Mouse (Mus musculus) CH12.LX (cell line): Measurements from ENCODE around the gene Lingo3. TPM values are rescaled to one million over a fixed set of nuclear protein-coding genes. Genes with fewer than 3 reads are reported as not detected.

ENCODE experiments used
- DNase-seq: peaks from one replicate; pipeline ENCODE4 v3.0.0-alpha.2; 2013; ENCODE audit errors: extremely low read depth
- H3K27ac ChIP-seq: 2 replicates; pipeline ENCODE4 v1.5.1; 2012; ENCODE audit warnings: low read depth, mild to moderate bottlenecking, control low read depth, moderate library complexity; ENCODE audit not compliant: insufficient read depth
- H3K27me3 ChIP-seq: replicated peaks from 2 replicates; pipeline ENCODE3; 2012; ENCODE audit warnings: inconsistent platforms
- H3K36me3 ChIP-seq, 2 experiments: replicated peaks in 1 of 2; 2 replicates each; pipeline versions ENCODE3 to v1.6.1; 2012; ENCODE audit warnings: inconsistent platforms in 1 of 2, low read length in 1 of 2, mild to moderate bottlenecking in 1 of 2, mixed read lengths in 1 of 2, moderate library complexity in 1 of 2; ENCODE audit not compliant: control insufficient read depth in 1 of 2, insufficient read depth in 1 of 2
- H3K4me1 ChIP-seq, 2 experiments: 2 replicates each; pipeline ENCODE4 v1.6.1; 2012; ENCODE audit warnings: inconsistent platforms in 1 of 2, moderate library complexity in 1 of 2; ENCODE audit not compliant: insufficient read depth in 2 of 2, control insufficient read depth in 1 of 2
- H3K4me2 ChIP-seq: 2 replicates; pipeline ENCODE4 v1.6.1; 2012; ENCODE audit warnings: low read depth, mild to moderate bottlenecking, control low read depth; ENCODE audit not compliant: poor library complexity, insufficient read depth, severe bottlenecking
- H3K4me3 ChIP-seq, 3 experiments: fragments of 150-350 bp in 1 of 3; sonication (generic) in 1 of 3; replicated peaks in 1 of 3; 2 replicates each; pipeline versions ENCODE3 to v1.5.1; 2011 to 2012; ENCODE audit warnings: low read depth in 2 of 3, low read length in 2 of 3, mild to moderate bottlenecking in 2 of 3, moderate library complexity in 2 of 3, control low read depth in 1 of 3, improper control_type of control experiment in 1 of 3, inconsistent platforms in 1 of 3, mixed read lengths in 1 of 3; ENCODE audit not compliant: poor library complexity in 1 of 3
- H3K79me2 ChIP-seq: replicated peaks from 2 replicates; pipeline ENCODE4 v1.6.1; 2012; ENCODE audit warnings: mild to moderate bottlenecking, moderate library complexity; ENCODE audit not compliant: control insufficient read depth, poor library complexity, insufficient read depth, severe bottlenecking; ENCODE audit errors: extremely low read depth
- H3K9ac ChIP-seq: 2 replicates; pipeline ENCODE4 v1.6.1; 2012; ENCODE audit warnings: low read depth, mild to moderate bottlenecking, control low read depth, moderate library complexity; ENCODE audit not compliant: insufficient read depth
- H3K9me3 ChIP-seq: replicated peaks from 2 replicates; pipeline ENCODE3; 2012; ENCODE audit warnings: low read length, inconsistent platforms, mixed read lengths
- BHLHE40 ChIP-seq: IDR thresholded peaks from 2 replicates; pipeline ENCODE4 v1.6.1; 2011; ENCODE audit warnings: mild to moderate bottlenecking, low read depth, low read length, improper control_type of control experiment
- CHD1 ChIP-seq: IDR thresholded peaks from 2 replicates; pipeline ENCODE4 v1.6.1; 2012; ENCODE audit warnings: low read depth, low read length, improper control_type of control experiment, inconsistent platforms
- CHD2 ChIP-seq: IDR thresholded peaks from 2 replicates; pipeline ENCODE4 v1.6.1; 2011; ENCODE audit warnings: low read length, improper control_type of control experiment
- CTCF ChIP-seq, 2 experiments: IDR thresholded peaks in 1 of 2; conservative IDR thresholded peaks in 1 of 2; 2 replicates each; pipeline ENCODE4 v1.5.1; 2011 to 2012; ENCODE audit warnings: low read depth in 2 of 2, low read length in 2 of 2, improper control_type of control experiment in 1 of 2, inconsistent platforms in 1 of 2, mild to moderate bottlenecking in 1 of 2, moderate library complexity in 1 of 2
- E2F4 ChIP-seq: IDR thresholded peaks from 2 replicates; pipeline ENCODE4 v1.6.1; 2011; ENCODE audit warnings: low read depth, low read length, improper control_type of control experiment; ENCODE audit not compliant: insufficient replicate concordance
- EP300 ChIP-seq: IDR thresholded peaks from 2 replicates; pipeline ENCODE4 v1.6.1; 2011; ENCODE audit warnings: low read length, improper control_type of control experiment
- GABPA ChIP-seq: IDR thresholded peaks from 2 replicates; pipeline ENCODE4 v1.6.1; 2012; ENCODE audit warnings: low read depth, low read length, improper control_type of control experiment, inconsistent platforms; ENCODE audit not compliant: insufficient replicate concordance
- HCFC1 ChIP-seq: IDR thresholded peaks from 2 replicates; pipeline ENCODE4 v1.6.1; 2012; ENCODE audit warnings: low read depth, mild to moderate bottlenecking, inconsistent platforms, low read length, improper control_type of control experiment
- KAT2A ChIP-seq: IDR thresholded peaks from 2 replicates; pipeline ENCODE4 v1.6.1; 2012; ENCODE audit warnings: low read length, improper control_type of control experiment, inconsistent platforms; ENCODE audit not compliant: insufficient replicate concordance
- MAZ ChIP-seq: IDR thresholded peaks from 2 replicates; pipeline ENCODE4 v1.6.1; 2012; ENCODE audit warnings: low read depth, mild to moderate bottlenecking, inconsistent platforms, low read length, improper control_type of control experiment, moderate library complexity
- NRF1 ChIP-seq: IDR thresholded peaks from 2 replicates; pipeline ENCODE4 v1.6.1; 2014; ENCODE audit warnings: low read depth, mild to moderate bottlenecking, inconsistent platforms, low read length, improper control_type of control experiment, moderate library complexity
- PAX5 ChIP-seq: IDR thresholded peaks from 2 replicates; pipeline ENCODE4 v1.6.1; 2012; ENCODE audit warnings: low read length, inconsistent platforms, mixed read lengths
- RAD21 ChIP-seq: IDR thresholded peaks from 2 replicates; pipeline ENCODE4 v1.6.1; 2011; ENCODE audit warnings: low read depth, mild to moderate bottlenecking, low read length, improper control_type of control experiment, moderate library complexity
- RCOR1 ChIP-seq: conservative IDR thresholded peaks from 2 replicates; pipeline ENCODE4 v1.6.1; 2012; ENCODE audit warnings: low read depth, mild to moderate bottlenecking, inconsistent platforms, low read length, improper control_type of control experiment
- SIN3A ChIP-seq: IDR thresholded peaks from 2 replicates; pipeline ENCODE4 v1.6.1; 2012; ENCODE audit warnings: low read length, improper control_type of control experiment, inconsistent platforms
- SMC3 ChIP-seq: IDR thresholded peaks from 2 replicates; pipeline ENCODE4 v1.6.1; 2011; ENCODE audit warnings: low read depth, low read length, improper control_type of control experiment
- TBP ChIP-seq: conservative IDR thresholded peaks from 2 replicates; pipeline ENCODE4 v1.6.1; 2011; ENCODE audit warnings: low read depth, low read length, improper control_type of control experiment
- TCF12 ChIP-seq: IDR thresholded peaks from 2 replicates; pipeline ENCODE4 v1.6.1; 2014; ENCODE audit warnings: low read depth, mild to moderate bottlenecking, inconsistent platforms, low read length, improper control_type of control experiment
- USF1 ChIP-seq: IDR thresholded peaks from 2 replicates; pipeline ENCODE4 v1.6.1; 2014; ENCODE audit warnings: low read depth, mild to moderate bottlenecking, inconsistent platforms, low read length, improper control_type of control experiment
- ZMIZ1 ChIP-seq: IDR thresholded peaks from 2 replicates; pipeline ENCODE4 v1.6.1; 2012; ENCODE audit warnings: low read depth, mild to moderate bottlenecking, inconsistent platforms, low read length, improper control_type of control experiment
- ZNF384 ChIP-seq: IDR thresholded peaks from 2 replicates; pipeline ENCODE4 v1.6.1; 2012; ENCODE audit warnings: low read depth, low read length, improper control_type of control experiment, inconsistent platforms
- dilution Hi-C: fragments of 300-500 bp; cut with MboI; formaldehyde crosslinking; loops from 2 replicates; pipeline ENCODE4 v1.14.3; 2020; ENCODE audit warnings: low sequenced_read_pairs; ENCODE audit not compliant: extremely low pct_unique_long_range_greater_than_20kb, extremely low pct_ligation_motif_present
- in situ Hi-C: fragments of 300-500 bp; cut with MboI; formaldehyde crosslinking; loops from 3 replicates; pipeline ENCODE4 v1.14.3; 2019; ENCODE audit warnings: low sequenced_read_pairs, low pct_ligation_motif_present, low pct_unique_long_range_greater_than_20kb, mixed read lengths
- polyA plus RNA-seq: library from polyadenylated mRNA; unstranded; fragments of >175 nt; gene quantifications from 2 replicates; pipeline ENCODE4 v1.2.1, GENCODE M21; 2012; ENCODE audit warnings: low read depth; ENCODE audit not compliant: insufficient read length
- total RNA-seq, 2 experiments: library from RNA; depleted of rRNA; stranded (reverse); fragments of 300-350 nt in 1 of 2; fragments of >200 nt in 1 of 2; gene quantifications; 2 replicates each; pipeline ENCODE4 v1.2.3; 2012 to 2014

Gene Lingo3
- total and polyA plus RNA-seq, 3 experiments = 0.21 TPM; not detected in 2

GRCm38 (mm10) chr10:80835617-80836016, 8.2 kb downstream of the Lingo3 start:
- H3K4me3 ChIP-seq = no peak overlapping the region
- no peaks in the 10 kb centered on the region for H3K79me2 ChIP-seq
- dilution Hi-C loops (no loop called here), in situ Hi-C loops (no loop called here)
- no peak for DNase-seq
- H3K27me3 ChIP-seq = peaks cover 7% of the 10 kb centered on the region
- H3K36me3 ChIP-seq = peaks cover 0 to 7% of the 10 kb centered on the region in 2 experiments
- no peak for TF ChIP-seq MAZ
- no peak for TF ChIP-seq BHLHE40
- TF ChIP-seq CHD2 = no peak
- TF ChIP-seq PAX5 = no peak
- TF ChIP-seq RCOR1 = no peak
- TF ChIP-seq RAD21 = no peak
- no peak for TF ChIP-seq HCFC1
- no peak for TF ChIP-seq TCF12
- TF ChIP-seq ZMIZ1 = no peak
- no peak for TF ChIP-seq EP300
- no peak for TF ChIP-seq NRF1
- TF ChIP-seq TBP = no peak
- H3K27ac ChIP-seq = no peak overlapping the region
- H3K4me1 ChIP-seq = peaks cover 5 to 17% of the 10 kb centered on the region in 2 experiments; a peak in 3 of 4 replicates
- H3K4me2 ChIP-seq = no peak overlapping the region
- no peaks in the 10 kb centered on the region for H3K9me3 ChIP-seq
- no peak overlapping the region for H3K9ac ChIP-seq

GRCm38 (mm10) chr10:80832818-80833217, 11.0 kb downstream of the Lingo3 start:
- Histone ChIP-seq H3K27ac (no peak overlapping the region), H3K4me3 (no peak overlapping the region), H3K36me3 (peaks cover 23 to 33% of the 10 kb centered on the region in 2 experiments), H3K9me3 (no peaks in the 10 kb centered on the region), H3K79me2 (peaks cover 9% of the 10 kb centered on the region), H3K27me3 (no peaks in the 10 kb centered on the region), H3K4me1 (peaks cover 17 to 37% of the 10 kb centered on the region in 2 experiments), H3K9ac (no peak overlapping the region), H3K4me2 (no peak overlapping the region)
- DNase-seq = no peak
- dilution Hi-C loops (no loop called here), in situ Hi-C loops (no loop called here)
- TF ChIP-seq MAZ (no peak), CTCF (conservative IDR thresholded peaks at IDR 0.05 in 1 of 2, IDR thresholded peaks at IDR 0.05 in 1 of 2; ENCODE audit: low read depth in 2 of 2, low read length in 2 of 2) (no peak), KAT2A (no peak), TBP (no peak), USF1 (no peak), SMC3 (no peak), CHD1 (no peak), ZNF384 (no peak), E2F4 (no peak), GABPA (no peak), SIN3A (no peak)
